Mouse (Mus musculus): Measurements from ENCODE around the gene Mta1. TPM values are rescaled to one million over a fixed set of nuclear protein-coding genes. Genes with fewer than 3 reads are reported as not detected.

Gene Mta1
- polyA plus RNA-seq, 1 experiment from 2014 or later: 12.2 TPM

DNA sequence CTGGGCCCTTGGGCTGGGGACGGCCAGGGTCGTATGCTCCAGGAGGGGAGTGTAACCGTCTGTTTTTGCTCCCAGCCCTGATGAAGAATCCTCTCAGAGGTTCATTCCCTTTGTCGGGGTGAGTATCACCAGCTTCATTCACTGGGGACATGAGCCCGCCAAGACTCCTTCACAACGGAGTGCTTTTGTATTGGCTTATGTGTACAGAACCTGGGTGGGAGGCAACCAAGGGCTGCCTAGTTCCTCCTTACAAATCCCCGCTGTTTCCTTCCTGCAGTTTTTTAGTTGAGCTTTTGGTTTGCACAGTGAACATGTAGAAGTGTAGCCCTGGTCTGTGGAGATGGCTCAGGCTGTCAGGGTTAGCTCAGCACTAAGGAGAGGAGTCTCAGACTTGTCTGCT, 30.1 kb upstream of the Mta1 start:
- peaks cover 2% of the 10 kb centered on the region; the same call in 1 of the 2 replicates for H3K36me3 ChIP-seq (ENCODE audit: control insufficient read depth, insufficient read depth, low read length)
- H3K9me3 ChIP-seq (ENCODE audit: control insufficient read depth, low read length): no peaks in the 10 kb centered on the region
- no peak overlapping the region for H3K4me3 ChIP-seq (ENCODE audit: low read length)
- no peak overlapping the region for H3K27ac ChIP-seq (ENCODE audit: low read length)
- no peaks in the 10 kb centered on the region for H3K27me3 ChIP-seq (ENCODE audit: control insufficient read depth, insufficient read depth, low read depth, low read length)
- ATAC-seq (ENCODE audit: low read depth): no peak
- 84% methylated on average over 7 of the region's 7 CpGs for WGBS
- H3K9ac ChIP-seq (ENCODE audit: low read length): no peak overlapping the region
- H3K4me2 ChIP-seq (ENCODE audit: low read depth, low read length): no peak overlapping the region
- no peaks in the 10 kb centered on the region for H3K4me1 ChIP-seq (replicated peaks; ENCODE audit: control insufficient read depth, insufficient read depth, low read length)

DNA sequence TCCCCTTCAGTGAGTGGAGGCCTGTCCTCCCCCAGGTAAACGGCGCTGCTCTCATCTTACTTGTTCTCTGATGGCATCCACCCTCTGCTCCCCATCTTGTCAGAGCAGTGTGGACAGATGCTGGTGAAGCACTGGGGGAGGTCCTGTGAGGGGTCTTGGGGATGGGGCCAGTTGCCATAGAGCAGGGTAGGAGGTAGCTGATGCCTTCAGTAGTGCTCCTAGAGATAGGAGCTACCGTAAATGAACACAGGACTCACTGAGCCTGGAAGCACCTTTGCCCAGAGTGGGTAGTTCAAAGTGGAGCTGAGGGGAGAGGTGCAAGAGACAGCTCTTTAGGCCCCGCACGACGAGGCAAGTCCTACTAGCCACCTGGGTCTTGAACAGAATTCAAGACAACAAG, 28.7 kb upstream of the Mta1 start:
- 89% methylated on average over 6 of the region's 6 CpGs for WGBS
- H3K27ac ChIP-seq (ENCODE audit: low read length): no peak overlapping the region

DNA sequence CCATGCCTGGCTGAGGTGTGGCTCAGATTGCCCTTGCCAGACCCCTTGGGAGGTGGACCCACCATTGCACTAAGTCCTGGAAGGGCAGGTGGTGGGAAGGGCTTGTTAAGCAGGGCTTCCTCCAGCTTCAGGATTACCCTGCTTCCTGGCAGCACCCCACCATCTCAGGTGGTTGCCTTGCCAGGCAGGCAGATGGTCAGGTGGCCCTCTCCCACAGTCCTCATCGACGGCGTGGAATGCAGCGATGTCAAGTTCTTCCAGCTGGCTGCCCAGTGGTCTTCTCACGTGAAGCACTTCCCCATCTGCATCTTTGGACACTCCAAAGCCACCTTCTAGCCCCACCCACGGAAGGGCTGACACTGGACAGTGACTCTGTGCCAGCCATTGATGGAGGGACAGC, 26.8 kb upstream of the Mta1 start:
- Histone ChIP-seq H3K27me3 (ENCODE audit: control insufficient read depth, insufficient read depth, low read depth, low read length) (no peaks in the 10 kb centered on the region), H3K4me1 (replicated peaks; ENCODE audit: control insufficient read depth, insufficient read depth, low read length) (peaks cover 17% of the 10 kb centered on the region; the same call in 1 of the 2 replicates), H3K4me2 (ENCODE audit: low read depth, low read length) (no peak overlapping the region), H3K9ac (ENCODE audit: low read length) (no peak overlapping the region), H3K36me3 (ENCODE audit: control insufficient read depth, insufficient read depth, low read length) (peaks cover 2% of the 10 kb centered on the region; the same call in 1 of the 2 replicates), H3K4me3 (ENCODE audit: low read length) (no peak overlapping the region), H3K27ac (ENCODE audit: low read length) (no peak overlapping the region), H3K9me3 (ENCODE audit: control insufficient read depth, low read length) (no peaks in the 10 kb centered on the region)
- 81% methylated on average over 6 of the region's 6 CpGs for WGBS
- ATAC-seq (ENCODE audit: low read depth): no peak

More for the DNA sequence above, 28.7 kb upstream of the Mta1 start:
- H3K27me3 ChIP-seq (ENCODE audit: control insufficient read depth, insufficient read depth, low read depth, low read length): no peaks in the 10 kb centered on the region
- H3K4me1 ChIP-seq (replicated peaks; ENCODE audit: control insufficient read depth, insufficient read depth, low read length): peaks cover 6% of the 10 kb centered on the region; the same call in 1 of the 2 replicates
- H3K9ac ChIP-seq (ENCODE audit: low read length): no peak overlapping the region
- no peak overlapping the region for H3K4me2 ChIP-seq (ENCODE audit: low read depth, low read length)
- peaks cover 2% of the 10 kb centered on the region; the same call in 1 of the 2 replicates for H3K36me3 ChIP-seq (ENCODE audit: control insufficient read depth, insufficient read depth, low read length)
- no peak for ATAC-seq (ENCODE audit: low read depth)
- no peaks in the 10 kb centered on the region for H3K9me3 ChIP-seq (ENCODE audit: control insufficient read depth, low read length)
- H3K4me3 ChIP-seq (ENCODE audit: low read length): no peak overlapping the region

DNA sequence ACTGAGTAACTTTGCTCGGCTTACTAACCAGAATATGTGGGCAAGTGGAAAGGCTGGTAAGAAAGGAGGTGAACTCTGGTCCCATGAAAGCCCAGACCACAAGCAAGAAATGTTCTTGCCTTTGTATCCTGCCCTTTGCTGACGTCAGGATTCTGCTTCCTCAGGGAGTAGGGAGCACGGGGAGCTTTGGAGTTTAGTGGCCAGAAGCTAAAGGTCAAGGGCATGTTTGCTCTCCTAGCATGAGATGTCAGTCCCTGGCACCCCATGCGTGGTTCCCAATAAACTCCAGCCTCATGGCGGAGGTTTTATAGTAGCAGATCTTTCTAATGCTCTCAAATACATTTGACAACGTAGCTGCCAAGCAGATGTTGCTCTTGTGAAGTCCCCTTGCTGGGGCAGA, 26.3 kb upstream of the Mta1 start:
- WGBS: 70% methylated on average over 6 of the region's 6 CpGs
- Histone ChIP-seq H3K27ac (ENCODE audit: low read length) (no peak overlapping the region), H3K4me1 (replicated peaks; ENCODE audit: control insufficient read depth, insufficient read depth, low read length) (peaks cover 17% of the 10 kb centered on the region; the same call in 1 of the 2 replicates), H3K36me3 (ENCODE audit: control insufficient read depth, insufficient read depth, low read length) (peaks cover 2% of the 10 kb centered on the region; the same call in 1 of the 2 replicates), H3K27me3 (ENCODE audit: control insufficient read depth, insufficient read depth, low read depth, low read length) (no peaks in the 10 kb centered on the region), H3K9ac (ENCODE audit: low read length) (no peak overlapping the region), H3K4me2 (ENCODE audit: low read depth, low read length) (no peak overlapping the region), H3K9me3 (ENCODE audit: control insufficient read depth, low read length) (no peaks in the 10 kb centered on the region), H3K4me3 (ENCODE audit: low read length) (no peak overlapping the region)
- ATAC-seq (ENCODE audit: low read depth): no peak

DNA sequence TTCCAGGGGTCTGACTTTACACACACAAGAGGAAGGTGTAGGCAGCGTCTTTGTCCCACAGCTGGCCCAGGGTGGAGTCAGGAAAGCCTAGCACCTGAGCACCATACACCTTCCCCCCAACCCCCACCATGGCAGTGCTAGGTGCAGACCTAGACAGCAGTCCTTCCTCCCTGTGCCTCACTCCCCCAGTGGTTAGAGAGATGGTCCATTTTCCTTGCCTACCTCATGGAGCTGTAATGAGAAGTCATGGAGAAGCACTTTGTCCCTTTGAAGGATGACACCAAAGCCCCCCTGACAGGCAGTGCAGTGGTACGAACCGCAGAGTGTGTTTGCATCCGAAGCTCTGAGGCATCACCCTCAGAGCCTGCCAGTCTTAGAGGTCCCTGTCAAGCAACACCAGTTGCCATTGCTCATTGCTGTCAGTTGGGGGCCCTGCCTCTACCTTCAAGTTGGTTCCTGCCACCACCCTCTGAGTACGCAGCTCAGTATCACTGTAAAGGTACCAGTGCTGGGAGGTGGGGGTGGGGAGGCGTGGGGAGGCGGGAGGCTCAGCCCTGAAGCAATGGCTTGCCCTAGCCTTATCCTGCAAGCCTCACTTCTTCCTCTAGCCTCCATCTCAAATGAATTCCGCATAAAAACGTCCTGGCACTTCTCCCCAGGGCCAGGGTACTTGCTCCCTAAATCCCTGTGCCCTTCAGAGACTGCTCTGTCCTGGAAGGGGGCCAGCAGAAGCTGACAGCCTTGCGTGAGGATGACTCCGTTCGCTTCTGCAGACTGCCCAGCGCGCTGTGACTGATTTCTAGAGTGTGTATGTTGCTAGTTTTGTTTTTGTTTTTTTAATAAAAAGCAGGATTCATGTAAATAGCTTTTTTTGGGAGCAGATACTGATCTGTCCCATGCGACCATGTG, 24.4 kb upstream of the Mta1 start:
- peak; percentile 54 for ATAC-seq (ENCODE audit: low read depth)
- H3K4me2 ChIP-seq (ENCODE audit: low read depth, low read length): peak overlapping the region; percentile 91
- peak overlapping the region; percentile 56 for H3K4me3 ChIP-seq (ENCODE audit: low read length)
- peaks cover 2% of the 10 kb centered on the region; the same call in 1 of the 2 replicates for H3K36me3 ChIP-seq (ENCODE audit: control insufficient read depth, insufficient read depth, low read length)
- H3K4me1 ChIP-seq (replicated peaks; ENCODE audit: control insufficient read depth, insufficient read depth, low read length): peaks cover 17% of the 10 kb centered on the region; the same call in 1 of the 2 replicates
- peak overlapping the region; percentile 85 for H3K27ac ChIP-seq (ENCODE audit: low read length)
- WGBS: 10% methylated on average over 15 of the region's 15 CpGs
- H3K9ac ChIP-seq (ENCODE audit: low read length): peak overlapping the region; percentile 73
- no peaks in the 10 kb centered on the region for H3K27me3 ChIP-seq (ENCODE audit: control insufficient read depth, insufficient read depth, low read depth, low read length)
- H3K9me3 ChIP-seq (ENCODE audit: control insufficient read depth, low read length): no peaks in the 10 kb centered on the region

DNA sequence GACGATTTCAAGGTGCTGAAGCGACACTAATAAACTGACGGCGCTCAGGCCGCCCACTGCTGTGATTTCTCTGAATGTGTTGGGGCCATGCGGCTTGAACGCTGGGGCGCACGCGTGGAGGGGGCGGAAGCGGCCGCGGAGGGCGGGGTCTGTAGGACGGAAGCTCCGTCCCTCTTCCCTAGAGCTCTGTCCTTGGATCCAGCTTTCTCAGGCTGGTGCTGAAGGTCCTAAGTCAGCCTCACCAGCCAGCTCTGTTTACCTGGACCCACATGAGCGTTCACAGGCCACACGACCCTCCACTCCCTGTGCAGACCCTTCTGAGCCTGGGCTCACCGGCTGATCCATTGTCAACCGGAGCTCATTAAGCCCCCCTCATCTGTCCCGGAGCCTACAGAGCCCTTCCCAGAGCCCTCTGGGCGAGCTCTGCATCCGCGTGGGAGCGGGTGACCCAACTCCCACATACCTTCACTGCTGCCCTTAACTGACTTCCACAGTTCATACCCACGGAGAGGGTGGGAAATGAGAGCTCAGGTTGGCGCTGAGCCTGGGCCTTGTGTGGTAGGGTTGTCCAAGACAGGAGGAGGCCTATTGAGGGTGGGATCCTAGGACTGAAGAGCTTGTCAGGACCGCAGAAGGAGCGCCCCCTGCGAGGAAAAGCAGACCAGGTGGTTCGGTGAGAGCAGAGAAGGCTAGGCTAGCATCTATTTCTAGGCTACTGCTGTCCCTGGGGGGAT, 23.6 kb upstream of the Mta1 start, which contains the start of gene Tex22:
Tex22 (plus strand) TSS at position 174 of the 734 bp plus-strand sequence.
- ATAC-seq (ENCODE audit: low read depth): peak; percentile 95
- Histone ChIP-seq H3K9ac (ENCODE audit: low read length) (peak within 1 kb of the TSS; percentile 73), H3K27me3 (ENCODE audit: control insufficient read depth, insufficient read depth, low read depth, low read length) (no peaks in the 10 kb centered on the region), H3K4me3 (ENCODE audit: low read length) (peak within 1 kb of the TSS; percentile 56), H3K36me3 (ENCODE audit: control insufficient read depth, insufficient read depth, low read length) (peaks cover 2% of the 10 kb centered on the region; the same call in 1 of the 2 replicates), H3K27ac (ENCODE audit: low read length) (peak within 1 kb of the TSS; percentile 85), H3K9me3 (ENCODE audit: control insufficient read depth, low read length) (no peaks in the 10 kb centered on the region), H3K4me2 (ENCODE audit: low read depth, low read length) (peak within 1 kb of the TSS; percentile 91), H3K4me1 (replicated peaks; ENCODE audit: control insufficient read depth, insufficient read depth, low read length) (peaks cover 17% of the 10 kb centered on the region; the same call in 1 of the 2 replicates)
- 4% methylated on average over 32 of the region's 32 CpGs for WGBS

DNA sequence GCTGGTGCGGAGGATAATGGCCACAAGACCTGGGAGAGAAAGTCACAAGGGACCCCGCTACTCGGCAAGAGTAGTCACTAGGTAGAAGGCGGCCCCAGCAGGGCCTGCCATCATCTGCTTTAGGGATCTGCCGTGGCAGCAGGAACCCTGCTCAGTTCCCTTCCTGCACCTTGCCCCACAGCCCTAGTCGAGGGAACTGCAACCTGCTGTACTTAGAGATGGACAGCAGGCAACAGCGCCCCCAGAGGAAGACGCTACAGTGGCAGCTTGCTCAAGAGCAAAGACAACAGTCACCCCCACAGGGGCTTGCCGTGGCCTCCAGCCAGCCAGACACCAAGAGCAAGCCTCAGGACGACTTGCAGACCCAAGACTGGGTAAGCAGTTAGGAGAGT, 23.0 kb upstream of the Mta1 start:
- Histone ChIP-seq H3K4me2 (ENCODE audit: low read depth, low read length) (peak overlapping the region; percentile 91), H3K27me3 (ENCODE audit: control insufficient read depth, insufficient read depth, low read depth, low read length) (no peaks in the 10 kb centered on the region), H3K4me1 (replicated peaks; ENCODE audit: control insufficient read depth, insufficient read depth, low read length) (peaks cover 17% of the 10 kb centered on the region; the same call in 1 of the 2 replicates), H3K36me3 (ENCODE audit: control insufficient read depth, insufficient read depth, low read length) (peaks cover 2% of the 10 kb centered on the region; the same call in 1 of the 2 replicates), H3K9me3 (ENCODE audit: control insufficient read depth, low read length) (no peaks in the 10 kb centered on the region), H3K27ac (ENCODE audit: low read length) (peak overlapping the region; percentile 85), H3K9ac (ENCODE audit: low read length) (peak overlapping the region; percentile 73), H3K4me3 (ENCODE audit: low read length) (peak overlapping the region; percentile 56)
- WGBS: 6% methylated on average over 10 of the region's 10 CpGs
- ATAC-seq (ENCODE audit: low read depth): peak; percentile 73

DNA sequence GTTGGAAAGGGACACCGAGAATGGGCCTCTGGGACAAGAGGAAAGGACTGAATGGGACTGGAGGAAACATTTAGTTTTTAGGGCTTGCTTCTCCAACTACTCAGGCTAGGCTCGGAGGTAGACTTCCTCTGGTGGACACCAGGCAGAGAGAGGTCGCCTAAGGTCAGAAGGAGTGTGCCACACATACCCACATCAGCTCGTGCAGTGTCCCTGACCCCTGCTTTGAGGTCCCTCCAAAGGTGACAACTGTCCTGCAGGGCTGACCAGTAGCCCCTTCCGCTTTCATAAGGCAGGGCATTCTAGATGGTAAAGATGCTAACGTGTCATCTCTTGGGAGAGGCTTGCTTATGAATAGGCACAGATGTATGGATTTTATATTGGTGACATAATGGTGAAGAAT, 22.6 kb upstream of the Mta1 start:
- Histone ChIP-seq H3K36me3 (ENCODE audit: control insufficient read depth, insufficient read depth, low read length) (0 out of 2 replicates have a peak, but pooled peaks cover 2% of the 10 kb centered on the region), H3K4me2 (ENCODE audit: low read depth, low read length) (peak overlapping the region; percentile 91), H3K9me3 (ENCODE audit: control insufficient read depth, low read length) (no peaks in the 10 kb centered on the region), H3K27ac (ENCODE audit: low read length) (no peak overlapping the region), H3K4me3 (ENCODE audit: low read length) (0 out of 2 replicates have a peak overlapping the region, but pooled peaks have one; percentile 56), H3K27me3 (ENCODE audit: control insufficient read depth, insufficient read depth, low read depth, low read length) (no peaks in the 10 kb centered on the region), H3K4me1 (replicated peaks; ENCODE audit: control insufficient read depth, insufficient read depth, low read length) (peaks cover 17% of the 10 kb centered on the region; the same call in 1 of the 2 replicates), H3K9ac (ENCODE audit: low read length) (peak overlapping the region; percentile 50)
- no peak for ATAC-seq (ENCODE audit: low read depth)
- WGBS: 50% methylated on average over 6 of the region's 6 CpGs

DNA sequence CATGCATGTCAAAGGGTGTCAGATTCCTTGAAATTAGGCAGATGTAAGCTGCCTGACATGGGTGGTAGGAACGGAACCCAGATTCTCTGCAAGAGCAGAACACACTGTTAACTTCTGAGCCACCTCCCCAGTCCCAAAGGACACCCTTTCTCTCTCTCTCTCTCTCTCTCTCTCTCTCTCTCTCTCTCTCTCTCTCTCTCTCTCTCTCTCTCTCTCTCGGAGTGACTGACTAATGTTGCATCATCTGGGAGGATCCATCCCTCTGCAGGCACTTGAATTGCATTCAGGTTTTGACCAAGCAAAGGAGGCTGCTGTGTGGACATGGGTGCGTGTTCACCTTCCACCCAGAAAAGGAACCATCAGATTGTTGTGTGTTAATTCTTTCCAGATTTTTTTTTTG, 10.8 kb upstream of the Mta1 start:
- Histone ChIP-seq H3K36me3 (ENCODE audit: control insufficient read depth, insufficient read depth, low read length) (no peaks in the 10 kb centered on the region), H3K27ac (ENCODE audit: low read length) (no peak overlapping the region), H3K4me3 (ENCODE audit: low read length) (no peak overlapping the region), H3K27me3 (ENCODE audit: control insufficient read depth, insufficient read depth, low read depth, low read length) (no peaks in the 10 kb centered on the region), H3K9me3 (ENCODE audit: control insufficient read depth, low read length) (no peaks in the 10 kb centered on the region), H3K4me2 (ENCODE audit: low read depth, low read length) (no peak overlapping the region), H3K4me1 (replicated peaks; ENCODE audit: control insufficient read depth, insufficient read depth, low read length) (no peaks in the 10 kb centered on the region), H3K9ac (ENCODE audit: low read length) (no peak overlapping the region)
- no peak for ATAC-seq (ENCODE audit: low read depth)
- WGBS: 65% methylated on average over 2 of the region's 3 CpGs
